In the genomic region with DNA sequence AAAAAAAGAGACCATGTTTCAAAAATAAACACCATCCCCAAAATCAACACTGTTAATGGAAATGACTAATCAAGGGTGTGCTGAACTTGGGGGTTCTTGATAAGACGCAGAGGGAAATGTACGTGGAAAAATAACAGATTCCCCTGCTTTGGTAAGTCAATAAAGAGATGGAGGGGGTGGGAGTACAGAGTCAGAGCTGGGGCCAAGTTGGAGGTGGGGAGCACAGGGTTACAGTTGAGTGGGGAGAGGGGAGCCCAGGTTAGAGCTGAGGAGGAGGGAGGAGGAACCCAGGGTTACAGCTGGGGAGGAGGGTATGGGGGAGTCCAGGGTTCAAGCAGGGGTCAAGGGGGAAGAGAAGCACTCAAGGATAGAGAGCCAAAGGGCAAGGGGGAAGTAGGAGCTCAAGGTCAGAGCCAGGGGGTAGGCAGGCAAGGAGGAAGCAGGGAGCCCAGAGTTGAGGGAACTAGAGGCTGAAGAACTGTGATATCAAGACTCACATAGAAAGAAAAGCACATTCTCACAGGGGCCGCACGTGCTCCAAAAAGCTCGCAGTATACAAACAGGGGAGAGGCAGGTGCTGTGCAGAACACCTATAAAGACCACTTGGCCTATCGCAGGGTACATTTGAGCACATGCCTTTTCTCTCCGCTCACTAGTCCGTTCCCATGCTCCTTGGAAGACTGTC, we compare ENCODE assay signal across 22 mouse cellular contexts.
"Had no signal": no experiment of that assay in that cellular context is flagged by ENCODE, and none has a peak within 500 bp of the region (broad histone marks: within the 10 kb centered on the region; RNA-seq: fewer than 3 reads in every experiment).

No protein-coding gene starts in this region.

- H3K4me2 ChIP-seq: limb, embryonic 13.5 days; liver, embryonic 11.5 days; lung, embryonic 15.5 days; midbrain, embryonic 12.5 days; midbrain, embryonic 15.5 days; neural tube, embryonic 13.5 days had no signal

- H3K36me3 ChIP-seq: limb, embryonic 10.5 days; limb, embryonic 13.5 days; lung, embryonic 15.5 days; midbrain, embryonic 12.5 days; midbrain, embryonic 15.5 days; neural tube, embryonic 13.5 days had no signal

- H3K4me3 ChIP-seq: layer of hippocampus, adult 2 months; limb, embryonic 10.5 days; limb, embryonic 13.5 days; lung, embryonic 15.5 days; megakaryocyte, embryonic 14.5 days; midbrain, embryonic 12.5 days; midbrain, embryonic 15.5 days; myocyte; neural tube, embryonic 13.5 days had no signal

- H3K4me1 ChIP-seq: megakaryocyte, embryonic 14.5 days had no signal

- H3K9me3 ChIP-seq: limb, embryonic 10.5 days; limb, embryonic 13.5 days; lung, embryonic 15.5 days; midbrain, embryonic 12.5 days; midbrain, embryonic 15.5 days; neural tube, embryonic 13.5 days had no signal

- H3K27me3 ChIP-seq: limb, embryonic 13.5 days; lung, embryonic 15.5 days; megakaryocyte, embryonic 14.5 days; midbrain, embryonic 12.5 days; midbrain, embryonic 15.5 days; neural tube, embryonic 13.5 days had no signal

- DNase-seq: kidney, adult 2 months; kidney, postnatal 25 days; layer of hippocampus, adult 9-11 months; liver, postnatal 0 days; lung, postnatal 14 days; lung, postnatal 4 days; thymus, adult 2 months; thymus, postnatal 14 days; thymus, postnatal 4 days had no signal

- ATAC-seq: intestine, postnatal 0 days; liver, postnatal 0 days; midbrain, embryonic 15.5 days had no signal

- H3K27ac ChIP-seq: kidney, postnatal 0 days; layer of hippocampus, adult 2 months; limb, embryonic 10.5 days; limb, embryonic 13.5 days; liver, embryonic 14.5 days; lung, embryonic 15.5 days; midbrain, embryonic 12.5 days; midbrain, embryonic 15.5 days; neural tube, embryonic 13.5 days had no signal

- H3K9ac ChIP-seq: limb, embryonic 13.5 days; liver, embryonic 14.5 days; liver, postnatal 0 days; lung, embryonic 15.5 days; midbrain, embryonic 12.5 days; midbrain, embryonic 15.5 days; neural tube, embryonic 13.5 days had no signal
